Mouse (Mus musculus): ENCODE results near the gene Lrrc25. TPM values are rescaled to one million over a fixed set of nuclear protein-coding genes. Genes with fewer than 3 reads are reported as not detected.

Gene Lrrc25
- polyA plus RNA-seq (2012; rRNA removed) = 3.2 and 3.5 TPM in 2 replicates

- H3K4me3 ChIP-seq (ENCODE audit: insufficient read depth, low read depth, low read length) = no peak within 1 kb of the TSS
- DNase-seq = no peak
- 84% methylated on average over 3 of the region's 3 CpGs for WGBS
- peaks cover 6% of the 10 kb centered on the region; the same call in 1 of the 2 replicates for H3K4me1 ChIP-seq (ENCODE audit: control insufficient read depth, insufficient read depth, low read length)
- no peaks in the 10 kb centered on the region for H3K36me3 ChIP-seq (ENCODE audit: control insufficient read depth, insufficient read depth, low read length)
- no peaks in the 10 kb centered on the region for H3K27me3 ChIP-seq (replicated peaks; ENCODE audit: control insufficient read depth, insufficient read depth, low read length)
- H3K27ac ChIP-seq (ENCODE audit: insufficient read depth, low read depth, low read length) = no peak within 1 kb of the TSS
- TF ChIP-seq POLR2A (IDR thresholded peaks at IDR 0.05; ENCODE audit: low read depth, low read length) = no peak
- TF ChIP-seq CTCF (conservative IDR thresholded peaks at IDR 0.05; ENCODE audit: insufficient read depth, insufficient read length, low read depth, low read length) = no peak
These were observed at the start of gene Lrrc25 for GRCm38 (mm10) chr8:70615894-70616293. Lrrc25 (plus strand) TSS chr8:70616155.

GRCm38 (mm10) chr8:70570360-70570759 is 45.6 kb upstream of the Lrrc25 start:
- peaks cover 32% of the 10 kb centered on the region for H3K4me1 ChIP-seq (ENCODE audit: control insufficient read depth, insufficient read depth, low read length)
- DNase-seq = peak; percentile 48
- H3K27ac ChIP-seq (ENCODE audit: insufficient read depth, low read depth, low read length) = 0 out of 2 replicates have a peak overlapping the region, but pooled peaks have one; percentile 6
- H3K4me3 ChIP-seq (ENCODE audit: insufficient read depth, low read depth, low read length) = no peak overlapping the region
- no peaks in the 10 kb centered on the region for H3K36me3 ChIP-seq (ENCODE audit: control insufficient read depth, insufficient read depth, low read length)
- TF ChIP-seq POLR2A (IDR thresholded peaks at IDR 0.05; ENCODE audit: low read depth, low read length) (no peak), CTCF (conservative IDR thresholded peaks at IDR 0.05; ENCODE audit: insufficient read depth, insufficient read length, low read depth, low read length) (no peak)
- no peaks in the 10 kb centered on the region for H3K27me3 ChIP-seq (replicated peaks; ENCODE audit: control insufficient read depth, insufficient read depth, low read length)

- no peak for DNase-seq
- no peaks in the 10 kb centered on the region for H3K36me3 ChIP-seq (ENCODE audit: control insufficient read depth, insufficient read depth, low read length)
- 62% methylated on average over 6 of the region's 6 CpGs for WGBS
- no peaks in the 10 kb centered on the region for H3K27me3 ChIP-seq (replicated peaks; ENCODE audit: control insufficient read depth, insufficient read depth, low read length)
- TF ChIP-seq POLR2A (IDR thresholded peaks at IDR 0.05; ENCODE audit: low read depth, low read length) (no peak), CTCF (conservative IDR thresholded peaks at IDR 0.05; ENCODE audit: insufficient read depth, insufficient read length, low read depth, low read length) (no peak)
- no peak overlapping the region for H3K4me3 ChIP-seq (ENCODE audit: insufficient read depth, low read depth, low read length)
- peaks cover 29% of the 10 kb centered on the region for H3K4me1 ChIP-seq (ENCODE audit: control insufficient read depth, insufficient read depth, low read length)
- H3K27ac ChIP-seq (ENCODE audit: insufficient read depth, low read depth, low read length) = no peak overlapping the region
These were observed 45.0 kb upstream of the Lrrc25 start for GRCm38 (mm10) chr8:70570990-70571389.

- peak overlapping the region; percentile 73 for H3K27ac ChIP-seq (ENCODE audit: insufficient read depth, low read depth, low read length)
- TF ChIP-seq POLR2A (IDR thresholded peaks at IDR 0.05; ENCODE audit: low read depth, low read length) (no peak), CTCF (conservative IDR thresholded peaks at IDR 0.05; ENCODE audit: insufficient read depth, insufficient read length, low read depth, low read length) (no peak)
These were observed 41.7 kb upstream of the Lrrc25 start for GRCm38 (mm10) chr8:70574302-70574701.

GRCm38 (mm10) chr8:70574915-70575314 is 41.0 kb upstream of the Lrrc25 start:
- peaks cover 25% of the 10 kb centered on the region for H3K4me1 ChIP-seq (ENCODE audit: control insufficient read depth, insufficient read depth, low read length)
- TF ChIP-seq CTCF (conservative IDR thresholded peaks at IDR 0.05; ENCODE audit: insufficient read depth, insufficient read length, low read depth, low read length) (no peak), POLR2A (IDR thresholded peaks at IDR 0.05; ENCODE audit: low read depth, low read length) (no peak)
- H3K36me3 ChIP-seq (ENCODE audit: control insufficient read depth, insufficient read depth, low read length) = no peaks in the 10 kb centered on the region
- H3K4me3 ChIP-seq (ENCODE audit: insufficient read depth, low read depth, low read length) = no peak overlapping the region
- 44% methylated on average over 4 of the region's 4 CpGs for WGBS
- no peaks in the 10 kb centered on the region for H3K27me3 ChIP-seq (replicated peaks; ENCODE audit: control insufficient read depth, insufficient read depth, low read length)
- peak overlapping the region; percentile 73 for H3K27ac ChIP-seq (ENCODE audit: insufficient read depth, low read depth, low read length)
- DNase-seq = peak; percentile 93

More at GRCm38 (mm10) chr8:70574302-70574701, 41.7 kb upstream of the Lrrc25 start:
- no peak for DNase-seq
- H3K4me1 ChIP-seq (ENCODE audit: control insufficient read depth, insufficient read depth, low read length) = peaks cover 29% of the 10 kb centered on the region
- H3K27me3 ChIP-seq (replicated peaks; ENCODE audit: control insufficient read depth, insufficient read depth, low read length) = no peaks in the 10 kb centered on the region
- no peaks in the 10 kb centered on the region for H3K36me3 ChIP-seq (ENCODE audit: control insufficient read depth, insufficient read depth, low read length)
- no peak overlapping the region for H3K4me3 ChIP-seq (ENCODE audit: insufficient read depth, low read depth, low read length)

- no peak for DNase-seq
- Histone ChIP-seq H3K4me1 (ENCODE audit: control insufficient read depth, insufficient read depth, low read length) (peaks cover 13% of the 10 kb centered on the region), H3K36me3 (ENCODE audit: control insufficient read depth, insufficient read depth, low read length) (peaks cover 1% of the 10 kb centered on the region), H3K27me3 (replicated peaks; ENCODE audit: control insufficient read depth, insufficient read depth, low read length) (no peaks in the 10 kb centered on the region), H3K4me3 (ENCODE audit: insufficient read depth, low read depth, low read length) (no peak overlapping the region), H3K27ac (ENCODE audit: insufficient read depth, low read depth, low read length) (no peak overlapping the region)
- WGBS = 94% methylated on average over 3 of the region's 3 CpGs
- TF ChIP-seq CTCF (conservative IDR thresholded peaks at IDR 0.05; ENCODE audit: insufficient read depth, insufficient read length, low read depth, low read length) (no peak), POLR2A (IDR thresholded peaks at IDR 0.05; ENCODE audit: low read depth, low read length) (no peak)
These were observed 38.7 kb upstream of the Lrrc25 start for GRCm38 (mm10) chr8:70577207-70577606.

- no peak overlapping the region for H3K4me3 ChIP-seq (ENCODE audit: insufficient read depth, low read depth, low read length)
- H3K4me1 ChIP-seq (ENCODE audit: control insufficient read depth, insufficient read depth, low read length) = no peaks in the 10 kb centered on the region
- TF ChIP-seq POLR2A (IDR thresholded peaks at IDR 0.05; ENCODE audit: low read depth, low read length) (no peak), CTCF (conservative IDR thresholded peaks at IDR 0.05; ENCODE audit: insufficient read depth, insufficient read length, low read depth, low read length) (no peak)
- peak; percentile 58 for DNase-seq
- H3K27me3 ChIP-seq (replicated peaks; ENCODE audit: control insufficient read depth, insufficient read depth, low read length) = no peaks in the 10 kb centered on the region
- peaks cover 1% of the 10 kb centered on the region for H3K36me3 ChIP-seq (ENCODE audit: control insufficient read depth, insufficient read depth, low read length)
- H3K27ac ChIP-seq (ENCODE audit: insufficient read depth, low read depth, low read length) = no peak overlapping the region
- WGBS = 78% methylated on average over 18 of the region's 18 CpGs
These were observed 32.2 kb upstream of the Lrrc25 start for GRCm38 (mm10) chr8:70583476-70584387.
